Mouse (Mus musculus): ENCODE results near the gene Tnip2.

Tnip2 gene

GRCm38 (mm10) chr5:34466079-34466478 is 47.7 kb downstream of the Tnip2 start:
- no peak for DNase-seq (ENCODE audit: extremely low spot score, low spot score)

GRCm38 (mm10) chr5:34461841-34462240 is 52.0 kb downstream of the Tnip2 start:
- DNase-seq (ENCODE audit: extremely low spot score, low spot score), result no peak

DNA sequence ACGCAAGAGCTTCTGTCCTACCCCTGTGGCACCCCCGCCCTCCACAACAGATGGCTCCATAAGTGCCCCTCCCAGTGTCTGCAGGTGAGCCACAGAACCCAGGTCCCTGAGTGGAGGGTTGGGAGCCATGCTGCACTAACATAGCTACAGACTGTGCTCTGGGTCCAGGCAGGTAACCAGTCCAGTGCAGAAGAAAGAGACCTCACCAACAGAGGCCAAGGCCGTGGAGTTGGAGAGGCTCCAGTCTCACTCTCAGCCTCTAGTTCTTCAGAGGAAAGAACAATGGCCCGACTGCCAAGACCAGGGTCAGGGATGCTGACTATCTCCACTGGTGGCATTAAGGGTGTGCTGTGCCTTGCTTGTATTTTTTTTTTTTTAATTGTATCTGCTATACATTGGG is 52.5 kb downstream of the Tnip2 start:
- DNase-seq (ENCODE audit: extremely low spot score, low spot score), result no peak

DNA sequence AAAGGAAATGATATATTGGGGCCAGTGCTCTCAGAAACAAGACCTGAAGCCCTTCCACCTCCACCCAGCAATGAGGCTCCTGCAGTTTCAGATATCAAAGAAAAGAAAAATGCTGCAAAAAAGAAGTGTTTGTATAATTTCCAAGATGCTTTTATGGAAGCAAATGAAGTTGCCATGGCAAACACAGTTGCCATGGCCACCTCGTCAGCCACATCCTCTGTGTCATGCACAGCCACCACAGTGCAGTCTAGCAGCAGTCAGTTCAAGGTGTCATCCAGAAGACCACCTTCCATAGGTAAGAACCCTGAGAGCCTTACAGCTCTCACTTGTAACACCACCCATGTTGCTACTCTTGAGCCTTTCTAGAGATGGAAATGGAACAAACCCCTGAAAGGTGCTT is 54.8 kb downstream of the Tnip2 start:
- DNase-seq (ENCODE audit: extremely low spot score, low spot score), result no peak

DNA sequence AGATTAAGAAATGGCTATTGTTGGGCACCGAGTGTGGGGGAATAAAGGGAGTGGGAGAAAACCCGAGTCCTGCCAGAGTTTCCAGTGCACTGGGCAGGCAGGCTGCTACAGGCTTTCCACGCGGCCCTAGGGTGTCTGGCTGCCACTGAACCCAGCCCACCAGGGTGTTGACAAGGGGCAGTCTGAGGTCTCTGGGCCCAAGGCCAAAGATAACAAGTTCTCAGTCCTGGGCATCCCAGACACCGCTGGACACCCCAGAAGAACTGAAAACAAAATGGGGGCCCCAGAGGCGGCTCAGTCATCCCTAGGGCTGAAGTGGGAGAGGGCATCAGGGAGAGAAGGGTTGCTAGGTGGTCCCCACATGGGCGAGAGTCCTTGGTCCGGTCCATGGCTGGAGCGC is 67.6 kb downstream of the Tnip2 start:
- DNase-seq (ENCODE audit: extremely low spot score, low spot score), result no peak
